Mouse (Mus musculus): Measurements from ENCODE around the gene Ptpn14. TPM values are rescaled to one million over a fixed set of nuclear protein-coding genes. Genes with fewer than 3 reads are reported as not detected.

The Ptpn14 gene
- 2.1 and 2.9 TPM in 2 replicates for polyA plus RNA-seq (2015; fragmentation: Nextera tagmentation; extraction: Ambion mirVana)

GRCm38 (mm10) chr1:189727884-189728783 is at the start of gene Ptpn14:
TSS of gene Ptpn14 (plus strand) at chr1:189728268.

GRCm38 (mm10) chr1:189687654-189688387 is 40.2 kb upstream of the Ptpn14 start, which contains the start of gene Cenpf:
TSS of gene Cenpf (minus strand) at chr1:189688086.

GRCm38 (mm10) chr1:189921818-189922592 is 193.9 kb downstream of the Ptpn14 start, which contains the start of gene Smyd2:
TSS of gene Smyd2 (minus strand) at chr1:189922363.

Other genes starting within 250 kb of the Ptpn14 start
- 16.4 and 19.5 TPM in 2 replicates for gene Cenpf, start 40.2 kb upstream of the Ptpn14 start, polyA plus RNA-seq (2015; fragmentation: Nextera tagmentation; extraction: Ambion mirVana)
- 149 and 166 TPM in 2 replicates for gene Smyd2, start 194.1 kb downstream of the Ptpn14 start, polyA plus RNA-seq (2015; fragmentation: Nextera tagmentation; extraction: Ambion mirVana)

Measured in skeletal muscle tissue, postnatal 0 days (tissue).